Mouse (Mus musculus): ENCODE data around the gene Pla1a. TPM values are rescaled to one million over a fixed set of nuclear protein-coding genes. Genes with fewer than 3 reads are reported as not detected.

Gene Pla1a
- total RNA-seq, 4 experiments from 2014 or later = 2.5 to 4.7 (median 3.6) TPM

DNA sequence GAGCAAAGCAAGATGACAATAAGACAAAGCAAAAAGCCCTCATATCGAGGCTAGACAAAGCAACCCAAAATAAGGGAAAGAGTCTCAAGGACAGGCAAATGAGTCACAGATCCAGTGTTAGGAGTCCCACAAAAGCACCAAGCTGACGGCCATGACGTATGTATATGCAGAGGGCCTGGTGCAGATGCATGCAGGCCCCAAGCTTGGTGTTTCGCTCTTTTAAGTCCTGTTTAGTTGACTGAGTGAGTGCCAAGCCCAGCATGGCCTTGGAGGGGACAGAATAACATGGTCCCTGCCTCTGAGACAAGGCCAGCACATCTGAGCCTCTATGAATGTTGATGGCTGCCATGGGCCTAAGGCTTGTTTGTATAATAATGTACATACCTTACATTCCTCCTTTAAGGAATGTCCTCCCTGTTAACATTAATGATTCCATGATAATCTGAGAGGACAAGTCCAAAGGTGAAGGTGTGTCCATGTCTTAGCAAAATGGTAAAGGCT lies 1.4 kb upstream of the Pla1a start:
- DNase-seq (ENCODE audit: low spot score in 2 of 2) = no peak

DNA sequence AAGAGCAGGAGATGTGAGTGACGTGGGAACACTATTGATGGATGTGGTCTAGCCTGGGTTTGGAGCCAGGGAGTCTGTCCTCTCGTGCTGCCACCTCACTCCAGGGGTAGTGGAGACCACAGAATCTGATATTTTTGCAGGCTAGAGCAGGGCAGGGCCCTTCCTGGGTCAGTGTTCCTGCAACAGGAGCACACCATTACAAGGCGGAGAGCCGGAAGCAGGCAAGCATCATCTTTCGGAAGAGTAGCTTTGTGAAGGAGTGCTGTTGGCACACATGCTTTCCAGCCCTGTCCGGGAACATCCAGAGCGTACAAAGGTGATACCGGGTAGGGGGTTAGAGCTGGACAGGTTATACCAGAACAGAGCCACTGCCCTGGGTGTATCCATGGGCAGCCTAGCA lies 569 bp upstream of the Pla1a start:
- no peak for DNase-seq (ENCODE audit: low spot score in 2 of 2)

DNA sequence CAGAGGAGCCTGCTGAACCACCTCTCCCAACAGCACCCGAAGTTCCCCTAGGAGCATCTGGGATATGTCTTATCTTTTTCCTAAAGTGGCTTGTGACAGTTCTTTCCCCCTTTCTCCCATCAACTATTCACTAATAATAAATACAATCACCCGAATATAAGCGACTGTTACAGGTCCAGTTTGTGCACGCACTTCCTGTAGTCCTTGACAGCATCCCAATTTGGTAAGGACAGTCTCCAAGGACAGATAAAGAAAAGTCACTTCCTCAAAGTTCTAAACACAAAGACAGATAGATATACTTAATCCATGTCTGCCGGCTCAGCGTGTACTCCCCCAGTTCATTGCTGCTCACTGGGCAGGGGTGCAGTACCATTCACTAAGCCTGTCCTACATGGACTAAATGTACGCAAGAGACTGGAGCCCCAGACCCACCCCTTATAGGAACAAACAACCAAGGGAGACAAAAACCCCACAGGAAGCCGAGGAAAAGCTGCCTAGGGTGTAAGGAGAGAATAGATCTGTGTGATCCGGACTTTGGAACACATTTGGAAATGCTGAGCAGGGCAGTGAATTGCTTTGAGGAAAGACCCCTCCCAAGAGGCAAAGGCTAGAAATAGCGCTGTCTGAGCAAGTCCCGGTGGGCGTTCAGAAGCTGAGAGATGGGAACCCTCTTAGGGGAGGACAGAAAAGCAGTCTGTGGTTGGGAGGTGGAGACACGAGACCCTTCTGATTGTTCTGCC lies 1.3 kb downstream of the Pla1a start:
- DNase-seq (ENCODE audit: low spot score in 2 of 2) = no peak

- DNase-seq (ENCODE audit: low spot score in 2 of 2) = no peak
Observed at GRCm38 (mm10) chr16:38425799-38426198, 7.1 kb downstream of the Pla1a start.

DNA sequence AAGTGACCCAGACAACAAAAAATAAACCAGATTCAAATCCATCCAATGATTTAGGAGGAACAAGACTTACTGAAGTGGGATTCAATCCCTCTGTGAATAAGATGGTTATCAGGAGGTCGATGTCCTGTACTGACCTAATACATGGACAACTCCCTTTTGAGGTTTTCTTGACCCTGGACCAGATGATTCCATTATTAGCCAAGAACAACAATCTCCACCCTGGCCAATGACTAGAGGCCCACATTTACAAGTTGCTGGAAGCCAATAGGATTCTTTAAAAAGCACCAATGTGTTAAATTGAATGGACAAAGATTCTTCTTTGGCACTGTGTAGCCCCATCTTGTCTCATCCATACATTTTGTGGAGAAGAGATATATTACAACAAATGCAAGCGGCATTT lies 7.6 kb downstream of the Pla1a start:
- no peak for DNase-seq (ENCODE audit: low spot score in 2 of 2)

DNA sequence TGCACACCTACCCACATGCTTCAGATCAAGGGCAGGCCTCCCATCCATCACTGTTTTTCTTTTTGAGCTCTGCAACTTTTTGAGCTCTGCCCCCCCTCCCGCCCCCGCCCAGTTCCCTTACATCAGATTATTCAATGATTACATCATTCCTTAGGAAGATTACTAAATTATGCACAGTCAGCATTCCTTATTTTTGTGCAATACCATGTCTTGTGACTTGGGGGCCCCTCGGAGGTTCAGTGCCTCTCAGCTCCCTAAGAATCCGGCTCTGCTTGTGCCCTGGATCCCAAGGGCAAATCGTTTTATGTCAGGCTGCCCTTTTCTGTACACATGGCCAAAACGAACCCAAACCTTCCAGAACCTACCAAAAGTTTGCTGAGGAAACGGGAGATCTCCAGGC lies 18.0 kb downstream of the Pla1a start:
- DNase-seq (ENCODE audit: low spot score in 2 of 2) = no peak

GRCm38 (mm10) chr16:38408416-38408815 lies 24.5 kb downstream of the Pla1a start:
- no peak for DNase-seq (ENCODE audit: low spot score in 2 of 2)

- DNase-seq (ENCODE audit: low spot score in 2 of 2) = no peak
Observed at GRCm38 (mm10) chr16:38407584-38407983, 25.4 kb downstream of the Pla1a start.

- no peak for DNase-seq (ENCODE audit: low spot score in 2 of 2)
Observed at GRCm38 (mm10) chr16:38406708-38407107, 26.2 kb downstream of the Pla1a start.

- DNase-seq (ENCODE audit: low spot score in 2 of 2) = no peak
Observed at GRCm38 (mm10) chr16:38406293-38406692, 26.7 kb downstream of the Pla1a start.

GRCm38 (mm10) chr16:38403639-38404038 lies 29.3 kb downstream of the Pla1a start:
- DNase-seq (ENCODE audit: low spot score in 2 of 2) = no peak

DNA sequence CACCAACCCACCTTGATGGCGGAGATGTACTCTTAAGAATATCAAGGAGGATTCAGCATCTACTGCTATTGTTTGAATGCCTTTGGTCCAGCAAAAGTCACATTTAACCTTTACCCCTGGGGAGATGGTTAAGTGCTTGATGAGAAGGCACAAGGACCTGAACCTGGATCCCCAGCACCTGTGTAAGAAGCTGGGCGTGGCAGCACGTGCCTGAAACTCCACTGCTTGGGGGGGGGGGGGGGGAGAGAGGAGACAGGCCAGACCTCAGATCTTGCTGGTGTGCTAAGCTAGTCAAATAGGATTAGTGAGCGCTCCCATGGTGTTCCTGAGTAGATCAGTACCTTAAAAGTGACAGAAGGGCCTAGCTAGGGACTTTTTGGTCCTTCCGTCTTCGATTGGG lies 31.5 kb downstream of the Pla1a start:
- no peak for DNase-seq (ENCODE audit: low spot score in 2 of 2)

DNA sequence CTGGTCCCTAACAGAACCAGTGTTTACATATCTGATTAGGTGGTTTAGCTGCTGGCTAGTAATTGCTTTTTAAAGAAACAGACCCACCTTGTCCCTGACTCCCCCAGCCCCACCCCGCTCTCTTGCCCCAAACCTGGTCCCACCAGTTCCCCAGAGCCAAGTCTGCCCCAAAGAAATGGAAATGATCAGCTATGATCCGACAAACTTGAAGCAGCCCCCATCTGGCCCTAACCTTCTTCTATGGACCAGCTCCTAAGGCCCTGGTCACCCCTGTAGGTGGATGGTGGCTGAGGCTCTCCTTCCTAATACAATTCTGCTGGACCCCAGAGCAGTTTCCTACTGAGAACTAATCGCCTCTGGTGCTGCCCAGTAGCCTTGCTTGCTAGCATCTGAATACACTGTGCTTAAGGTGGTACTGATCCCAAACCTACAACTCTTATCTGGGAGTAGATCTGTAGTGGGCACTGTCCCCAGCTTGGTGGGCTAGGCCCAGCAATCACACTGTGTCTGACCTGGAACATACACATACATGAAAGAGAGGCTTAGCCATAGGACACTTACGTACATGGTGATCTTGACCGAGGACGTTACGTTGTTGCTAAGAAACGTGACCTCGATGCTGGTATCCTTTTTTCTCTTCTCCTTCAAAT lies 32.5 kb downstream of the Pla1a start:
- DNase-seq (ENCODE audit: low spot score in 2 of 2) = no peak

GRCm38 (mm10) chr16:38399531-38400231 lies 33.3 kb downstream of the Pla1a start:
- peak; percentile 37 to 59 for DNase-seq (ENCODE audit: low spot score in 2 of 2)

- no peak for DNase-seq (ENCODE audit: low spot score in 2 of 2)
Observed at GRCm38 (mm10) chr16:38399076-38399475, 33.9 kb downstream of the Pla1a start.

DNA sequence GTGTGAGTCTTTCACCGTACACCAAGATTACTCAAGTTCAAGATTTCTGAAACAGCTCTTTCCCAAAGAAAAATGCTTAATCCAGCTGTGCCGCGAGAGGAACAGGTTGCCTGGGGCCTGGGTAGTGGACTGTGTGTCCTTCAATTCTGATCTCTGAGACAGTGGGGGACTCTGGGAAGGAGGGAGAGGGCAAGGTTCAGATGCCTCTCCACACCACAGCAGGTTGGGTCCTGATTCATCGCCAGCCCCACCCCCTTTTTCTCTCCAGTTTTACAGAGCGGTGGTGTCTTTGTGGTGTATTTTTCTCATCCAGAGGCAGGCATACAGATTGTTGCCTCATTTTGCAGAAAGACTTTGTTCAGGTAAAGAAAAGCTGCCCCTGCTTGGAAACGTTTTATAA lies 34.7 kb downstream of the Pla1a start:
- no peak for DNase-seq (ENCODE audit: low spot score in 2 of 2)

DNA sequence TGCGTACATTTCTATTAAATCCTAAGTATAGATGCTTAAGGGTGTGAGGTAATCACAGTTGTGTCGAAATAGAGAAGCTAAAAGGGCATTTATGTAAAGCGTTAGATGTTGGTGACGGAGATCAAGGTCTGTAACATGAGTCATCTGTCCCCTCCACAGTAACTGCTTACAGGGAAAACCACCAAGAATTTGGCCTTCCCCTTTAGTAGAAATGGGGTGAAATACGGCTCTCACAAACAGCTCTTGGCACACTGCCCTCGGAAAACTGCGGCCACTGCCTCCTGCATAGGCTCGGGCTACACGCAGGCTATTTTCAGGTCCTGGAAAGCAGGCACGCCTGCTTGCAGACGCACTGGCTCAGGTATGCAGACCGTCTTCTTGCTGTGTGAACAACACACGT lies 36.8 kb downstream of the Pla1a start:
- peak; percentile 49 to 58 for DNase-seq (ENCODE audit: low spot score in 2 of 2)

DNA sequence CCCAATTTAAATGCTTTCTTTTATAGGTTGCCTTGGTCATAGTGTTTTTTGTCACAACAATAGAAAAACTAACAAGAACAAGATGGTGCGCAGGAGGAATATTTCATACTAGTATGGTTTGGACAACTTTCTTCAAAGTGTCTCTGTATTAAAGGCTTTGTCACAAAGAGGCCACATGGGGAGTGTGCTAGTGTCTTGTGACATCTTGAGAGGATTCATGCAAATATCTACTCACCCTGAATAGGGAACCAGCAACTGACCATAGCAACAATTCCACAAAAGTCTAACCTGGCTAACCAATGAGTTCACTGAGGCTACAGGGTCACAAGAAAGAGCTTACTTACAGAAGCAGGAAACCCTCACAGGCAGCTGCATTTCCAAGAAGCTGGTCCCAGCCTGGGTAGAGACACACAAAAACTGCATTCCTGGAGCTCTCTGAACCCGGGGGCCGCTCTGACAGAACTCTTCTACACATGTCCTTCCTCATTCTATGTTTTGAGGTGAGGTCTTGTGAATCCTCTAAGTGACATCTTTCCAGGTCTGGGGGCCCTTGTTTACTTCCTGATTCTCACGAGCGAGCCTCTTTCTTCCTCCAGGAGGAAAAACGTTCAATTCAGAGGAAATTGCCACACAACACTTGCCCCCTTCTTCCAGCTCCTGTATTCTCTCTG lies 37.8 kb downstream of the Pla1a start:
- DNase-seq (ENCODE audit: low spot score in 2 of 2) = no peak

GRCm38 (mm10) chr16:38394191-38394618 lies 38.7 kb downstream of the Pla1a start:
- DNase-seq (ENCODE audit: low spot score in 2 of 2) = no peak

DNA sequence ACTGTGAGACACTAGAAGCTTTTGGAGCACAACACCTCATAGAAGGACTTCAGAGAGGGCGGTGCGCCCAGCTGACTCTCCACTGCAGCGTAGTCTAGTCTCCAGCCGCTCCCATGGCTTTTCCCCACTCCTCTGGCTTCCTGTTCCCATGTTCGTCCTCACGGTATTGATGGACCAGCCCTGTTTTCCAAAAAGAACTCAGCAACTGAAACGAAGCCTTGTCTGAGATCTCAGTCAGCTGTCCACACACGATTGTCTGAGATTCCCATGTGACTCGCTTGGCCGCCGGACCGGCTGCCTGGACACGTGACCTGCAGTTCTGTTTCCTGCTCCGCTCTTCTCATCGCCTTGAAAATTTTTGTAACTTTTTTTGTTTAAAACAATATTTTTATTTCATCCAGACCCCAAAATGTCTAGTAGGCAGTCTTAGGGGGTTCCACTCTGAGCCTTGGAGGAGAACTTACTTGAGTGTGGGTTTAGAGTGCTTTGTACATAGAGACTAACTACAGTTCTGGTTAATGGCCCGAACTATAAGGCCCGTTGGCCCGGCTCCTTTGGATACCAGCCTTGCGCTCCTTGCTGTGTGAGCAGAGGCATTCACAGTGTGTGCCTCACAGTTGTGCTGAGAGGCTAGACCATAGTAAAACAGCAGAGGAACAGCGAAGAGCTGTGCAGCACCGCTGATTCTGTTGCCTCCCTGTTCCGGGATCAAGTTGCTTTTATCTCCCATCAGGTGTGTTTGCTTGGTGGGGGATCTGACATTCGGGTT lies 40.6 kb downstream of the Pla1a start:
- DNase-seq (ENCODE audit: low spot score in 2 of 2) = peak; percentile 75 to 80

GRCm38 (mm10) chr16:38390322-38390721 lies 42.6 kb downstream of the Pla1a start:
- DNase-seq (ENCODE audit: low spot score in 2 of 2) = no peak

Measured in gastrocnemius, adult 8-10 months (tissue).